Mouse (Mus musculus): ENCODE results near the gene Slc16a10. TPM values are rescaled to one million over a fixed set of nuclear protein-coding genes. Genes with fewer than 3 reads are reported as not detected.

Gene Slc16a10
- total and polyA plus RNA-seq, 3 experiments: 4.1 to 10.4 (median 4.5) TPM

- H3K9me3 ChIP-seq (replicated peaks; ENCODE audit: low read length): no peaks in the 10 kb centered on the region
- dilution Hi-C loops (cut with MboI; ENCODE audit: extremely low pct_ligation_motif_present, extremely low pct_unique_long_range_greater_than_20kb, low sequenced_read_pairs): no loop called here
- no peak for TF ChIP-seq TCF12 (IDR thresholded peaks at IDR 0.05; ENCODE audit: low read depth, low read length)
- in situ Hi-C loops (cut with MboI; ENCODE audit: low pct_ligation_motif_present, low pct_unique_long_range_greater_than_20kb, low sequenced_read_pairs): no loop called here
- DNase-seq (ENCODE audit: extremely low read depth): no peak
- H3K27ac ChIP-seq (ENCODE audit: insufficient read depth, low read depth): no peak overlapping the region
- peaks cover 0 to 2% of the 10 kb centered on the region in 2 experiments for H3K36me3 ChIP-seq (replicated peaks in 1 of 2; ENCODE audit: control insufficient read depth in 1 of 2, insufficient read depth in 1 of 2, low read length in 1 of 2)
- H3K4me2 ChIP-seq (ENCODE audit: insufficient read depth, low read depth, poor library complexity, severe bottlenecking): no peak overlapping the region
- H3K4me1 ChIP-seq (ENCODE audit: control insufficient read depth in 1 of 2, insufficient read depth in 2 of 2): peaks cover 6 to 11% of the 10 kb centered on the region in 2 experiments
- H3K27me3 ChIP-seq (replicated peaks): no peaks in the 10 kb centered on the region
- H3K79me2 ChIP-seq (replicated peaks; ENCODE audit: control insufficient read depth, extremely low read depth, insufficient read depth, poor library complexity, severe bottlenecking): no peaks in the 10 kb centered on the region
- no peak overlapping the region for H3K4me3 ChIP-seq (replicated peaks in 1 of 3; ENCODE audit: low read depth in 2 of 3, low read length in 2 of 3, poor library complexity in 1 of 3)
- H3K9ac ChIP-seq (ENCODE audit: insufficient read depth, low read depth): no peak overlapping the region
These were observed 59.4 kb downstream of the Slc16a10 start for GRCm38 (mm10) chr10:40082668-40083067.

GRCm38 (mm10) chr10:40080533-40080932 is 61.5 kb downstream of the Slc16a10 start:
- dilution Hi-C loops (cut with MboI; ENCODE audit: extremely low pct_ligation_motif_present, extremely low pct_unique_long_range_greater_than_20kb, low sequenced_read_pairs): no loop called here

GRCm38 (mm10) chr10:40079256-40079655 is 62.8 kb downstream of the Slc16a10 start:
- H3K79me2 ChIP-seq (replicated peaks; ENCODE audit: control insufficient read depth, extremely low read depth, insufficient read depth, poor library complexity, severe bottlenecking): no peaks in the 10 kb centered on the region
- DNase-seq (ENCODE audit: extremely low read depth): no peak
- H3K27ac ChIP-seq (ENCODE audit: insufficient read depth, low read depth): no peak overlapping the region
- in situ Hi-C loops (cut with MboI; ENCODE audit: low pct_ligation_motif_present, low pct_unique_long_range_greater_than_20kb, low sequenced_read_pairs) (no loop called here), dilution Hi-C loops (cut with MboI; ENCODE audit: extremely low pct_ligation_motif_present, extremely low pct_unique_long_range_greater_than_20kb, low sequenced_read_pairs) (no loop called here)
- H3K9me3 ChIP-seq (replicated peaks; ENCODE audit: low read length): no peaks in the 10 kb centered on the region
- H3K36me3 ChIP-seq (replicated peaks in 1 of 2; ENCODE audit: control insufficient read depth in 1 of 2, insufficient read depth in 1 of 2, low read length in 1 of 2): peaks cover 0 to 2% of the 10 kb centered on the region in 2 experiments
- no peaks in the 10 kb centered on the region for H3K27me3 ChIP-seq (replicated peaks)
- H3K4me1 ChIP-seq (ENCODE audit: control insufficient read depth in 1 of 2, insufficient read depth in 2 of 2): peaks cover 0 to 2% of the 10 kb centered on the region in 2 experiments; a peak in 1 of 4 replicates
- TF ChIP-seq MAX (IDR thresholded peaks at IDR 0.05; ENCODE audit: low read length) (no peak), SIN3A (IDR thresholded peaks at IDR 0.05; ENCODE audit: low read length) (no peak), RAD21 (IDR thresholded peaks at IDR 0.05; ENCODE audit: low read depth, low read length) (no peak), MAZ (IDR thresholded peaks at IDR 0.05; ENCODE audit: low read depth, low read length) (no peak), SMC3 (IDR thresholded peaks at IDR 0.05; ENCODE audit: low read depth, low read length) (no peak), CHD1 (IDR thresholded peaks at IDR 0.05; ENCODE audit: low read depth, low read length) (no peak), MYC (IDR thresholded peaks at IDR 0.05; ENCODE audit: low read depth, low read length) (no peak), TCF12 (IDR thresholded peaks at IDR 0.05; ENCODE audit: low read depth, low read length) (no peak), MAFK (IDR thresholded peaks at IDR 0.05; ENCODE audit: insufficient replicate concordance, low read length) (no peak), POLR2A (IDR thresholded peaks at IDR 0.05; ENCODE audit: low read depth, low read length) (no peak), ELF1 (IDR thresholded peaks at IDR 0.05; ENCODE audit: low read depth, low read length) (no peak), ETS1 (conservative IDR thresholded peaks at IDR 0.05; ENCODE audit: low read depth, low read length) (no peak), ZKSCAN1 (IDR thresholded peaks at IDR 0.05; ENCODE audit: borderline replicate concordance, low read depth, low read length) (no peak), HCFC1 (IDR thresholded peaks at IDR 0.05; ENCODE audit: low read depth, low read length) (no peak), NRF1 (IDR thresholded peaks at IDR 0.05; ENCODE audit: low read depth, low read length) (no peak), MXI1 (IDR thresholded peaks at IDR 0.05; ENCODE audit: low read depth, low read length) (no peak), ZMIZ1 (IDR thresholded peaks at IDR 0.05; ENCODE audit: low read depth, low read length) (no peak), USF1 (IDR thresholded peaks at IDR 0.05; ENCODE audit: low read depth, low read length) (no peak), USF2 (conservative IDR thresholded peaks at IDR 0.05; ENCODE audit: low read depth, low read length) (no peak)
- no peak overlapping the region for H3K4me2 ChIP-seq (ENCODE audit: insufficient read depth, low read depth, poor library complexity, severe bottlenecking)
- H3K4me3 ChIP-seq (replicated peaks in 1 of 3; ENCODE audit: low read depth in 2 of 3, low read length in 2 of 3, poor library complexity in 1 of 3): no peak overlapping the region
- no peak overlapping the region for H3K9ac ChIP-seq (ENCODE audit: insufficient read depth, low read depth)

More at GRCm38 (mm10) chr10:40080533-40080932, 61.5 kb downstream of the Slc16a10 start:
- Histone ChIP-seq H3K4me3 (replicated peaks in 1 of 3; ENCODE audit: low read depth in 2 of 3, low read length in 2 of 3, poor library complexity in 1 of 3) (no peak overlapping the region), H3K4me2 (ENCODE audit: insufficient read depth, low read depth, poor library complexity, severe bottlenecking) (no peak overlapping the region), H3K4me1 (ENCODE audit: control insufficient read depth in 1 of 2, insufficient read depth in 2 of 2) (peaks cover 3 to 11% of the 10 kb centered on the region in 2 experiments; a peak in 3 of 4 replicates), H3K79me2 (replicated peaks; ENCODE audit: control insufficient read depth, extremely low read depth, insufficient read depth, poor library complexity, severe bottlenecking) (no peaks in the 10 kb centered on the region), H3K27ac (ENCODE audit: insufficient read depth, low read depth) (no peak overlapping the region), H3K36me3 (replicated peaks in 1 of 2; ENCODE audit: control insufficient read depth in 1 of 2, insufficient read depth in 1 of 2, low read length in 1 of 2) (peaks cover 0 to 2% of the 10 kb centered on the region in 2 experiments), H3K9me3 (replicated peaks; ENCODE audit: low read length) (no peaks in the 10 kb centered on the region), H3K27me3 (replicated peaks) (no peaks in the 10 kb centered on the region), H3K9ac (ENCODE audit: insufficient read depth, low read depth) (no peak overlapping the region)
- DNase-seq (ENCODE audit: extremely low read depth): no peak
- TF ChIP-seq CTCF (conservative IDR thresholded peaks at IDR 0.05 in 1 of 2, IDR thresholded peaks at IDR 0.05 in 1 of 2; ENCODE audit: low read depth in 2 of 2, low read length in 2 of 2) (no peak), ZKSCAN1 (IDR thresholded peaks at IDR 0.05; ENCODE audit: borderline replicate concordance, low read depth, low read length) (no peak), ETS1 (conservative IDR thresholded peaks at IDR 0.05; ENCODE audit: low read depth, low read length) (no peak), MAFK (IDR thresholded peaks at IDR 0.05; ENCODE audit: insufficient replicate concordance, low read length) (no peak), MYC (IDR thresholded peaks at IDR 0.05; ENCODE audit: low read depth, low read length) (no peak), EP300 (IDR thresholded peaks at IDR 0.05; ENCODE audit: low read length) (no peak), RAD21 (IDR thresholded peaks at IDR 0.05; ENCODE audit: low read depth, low read length) (no peak), RCOR1 (conservative IDR thresholded peaks at IDR 0.05; ENCODE audit: low read depth, low read length) (no peak), USF1 (IDR thresholded peaks at IDR 0.05; ENCODE audit: low read depth, low read length) (no peak), SMC3 (IDR thresholded peaks at IDR 0.05; ENCODE audit: low read depth, low read length) (no peak), TBP (conservative IDR thresholded peaks at IDR 0.05; ENCODE audit: low read depth, low read length) (no peak)
- in situ Hi-C loops (cut with MboI; ENCODE audit: low pct_ligation_motif_present, low pct_unique_long_range_greater_than_20kb, low sequenced_read_pairs): no loop called here

Data from CH12.LX (cell line).